Mouse (Mus musculus) WW6 (cell line): ENCODE measurements at regions not wholly inside any gene's neighbourhood (a gene's known extent, or its start where the extent isn't known, plus 50 kb on each side); places are given as distances from the start of the nearest gene placed in this dataset.
"Not testable (repeated sequence)": the region's sequence is repeated elsewhere in the genome, so short reads cannot be mapped to it uniquely, and the experiment has no call there.

Source experiments
- DNase-seq: peaks from one replicate; pipeline ENCODE4 v3.0.0-alpha.2; 2013; ENCODE audit warnings: low read depth, low spot score

DNA sequence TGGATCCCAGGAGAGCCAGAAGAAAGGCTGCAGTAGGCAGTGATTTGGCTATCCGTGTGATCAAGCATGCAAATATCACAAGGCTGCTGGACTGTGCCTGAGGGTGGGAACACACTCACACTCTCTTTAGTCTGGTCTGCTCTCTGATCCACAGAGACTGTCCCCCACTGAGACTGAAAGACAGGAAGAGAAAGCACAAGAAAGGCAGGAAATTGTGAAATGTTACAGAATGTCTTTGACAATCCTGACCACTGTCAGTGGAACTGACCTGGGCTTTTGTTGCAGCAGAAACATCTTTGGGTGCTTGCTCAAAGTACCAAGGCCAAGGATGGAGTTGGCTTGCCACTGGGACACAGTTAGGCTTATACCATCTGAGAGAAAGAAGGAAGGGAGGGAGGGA lies 52.3 kb upstream of the Gpd2 start:
- DNase-seq, result no peak

DNA sequence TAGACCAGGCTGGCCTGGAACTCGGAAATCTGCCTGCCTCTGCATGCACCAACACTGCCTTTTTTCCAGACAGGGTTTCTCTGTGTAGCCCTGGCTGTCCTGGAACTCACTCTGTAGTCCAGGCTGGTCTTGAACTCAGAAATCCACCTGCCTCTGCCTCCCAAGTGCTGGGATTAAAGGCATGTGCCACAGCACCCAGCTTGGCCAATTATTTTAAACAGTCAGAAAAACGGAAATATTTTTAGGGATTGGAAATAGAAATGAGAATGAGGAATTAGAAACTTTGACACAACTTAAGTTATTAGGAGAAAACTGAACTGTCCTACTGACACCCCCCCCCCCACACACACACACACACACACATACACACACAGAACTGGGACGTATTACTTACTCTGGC lies 54.3 kb upstream of the Gpd2 start:
- not testable (repeated sequence) for DNase-seq

DNA sequence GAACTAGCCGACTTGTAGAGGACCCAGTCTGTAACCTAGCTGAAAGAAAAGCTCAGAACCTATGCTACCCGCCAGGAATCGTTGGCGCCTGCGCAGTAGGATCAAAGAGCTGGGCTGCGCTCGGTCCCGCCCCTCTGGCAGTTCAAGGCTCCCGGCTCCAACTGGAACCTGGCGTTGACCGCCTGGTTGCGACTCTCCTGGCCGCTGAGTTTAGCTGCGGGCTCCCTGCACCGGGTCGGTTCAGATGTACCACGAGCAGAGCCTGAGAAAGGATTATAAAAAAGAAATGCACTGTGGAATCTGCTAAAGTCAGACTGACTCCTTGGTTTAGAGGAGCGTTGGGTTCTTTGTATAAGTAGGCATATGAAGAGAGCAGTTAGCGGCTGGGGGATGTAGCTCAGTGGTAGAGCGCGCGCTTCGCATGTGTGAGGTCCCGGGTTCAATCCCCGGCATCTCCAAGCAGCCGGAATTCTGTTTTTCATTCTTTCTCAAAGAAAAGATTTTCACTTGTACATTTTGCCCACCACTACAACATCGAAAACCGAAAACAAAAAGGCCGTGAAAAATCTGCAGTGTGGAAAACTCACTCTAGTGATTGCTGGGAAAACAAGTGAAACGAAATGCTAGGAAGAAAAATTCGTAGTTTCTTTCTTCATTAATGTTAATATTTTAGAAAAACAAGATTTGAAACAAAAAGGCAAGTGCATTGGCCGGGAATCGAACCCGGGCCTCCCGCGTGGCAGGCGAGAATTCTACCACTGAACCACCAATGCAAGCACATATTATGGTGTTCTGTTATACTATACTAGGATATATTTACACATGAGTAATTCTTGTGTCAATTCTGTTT lies 55.5 kb upstream of the Gpd2 start:
- peak; percentile 75 for DNase-seq

DNA sequence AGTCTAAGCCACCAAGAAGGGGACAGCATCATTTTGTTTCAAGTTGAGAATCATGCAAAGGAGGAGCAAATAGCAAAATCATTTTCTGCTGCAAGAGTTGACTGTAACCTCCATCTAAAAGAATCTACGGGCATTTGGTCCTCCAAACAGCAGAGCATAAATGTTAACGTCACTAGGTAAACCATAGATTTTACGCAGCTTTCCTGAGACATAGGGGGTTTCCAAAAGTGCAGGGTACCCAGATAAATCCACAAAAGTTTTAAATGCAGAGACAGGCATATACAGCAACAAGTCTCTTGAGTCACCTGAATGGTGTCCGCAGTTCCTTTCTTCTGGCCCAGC lies 56.1 kb upstream of the Gpd2 start:
- no peak for DNase-seq

DNA sequence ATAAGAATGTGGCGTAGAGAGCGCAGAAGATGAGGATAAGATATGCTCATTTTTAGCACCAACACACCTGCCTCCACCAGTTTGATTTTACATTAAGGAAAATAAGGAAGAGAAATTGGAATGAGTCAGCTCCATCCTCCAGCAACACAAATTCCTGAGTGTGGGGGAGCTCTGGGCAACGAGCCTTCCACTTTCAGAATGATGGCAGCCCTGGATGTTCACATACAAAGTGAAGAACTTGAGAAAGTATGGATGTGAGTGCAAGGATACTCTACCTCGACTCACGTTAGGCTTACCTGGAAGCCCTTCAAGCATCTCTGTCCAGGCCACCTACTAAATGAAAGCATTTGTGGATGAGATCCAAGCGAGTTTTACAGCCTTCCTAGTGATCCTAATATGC lies 54.3 kb upstream of the Nr4a2 start:
- no peak for DNase-seq

DNA sequence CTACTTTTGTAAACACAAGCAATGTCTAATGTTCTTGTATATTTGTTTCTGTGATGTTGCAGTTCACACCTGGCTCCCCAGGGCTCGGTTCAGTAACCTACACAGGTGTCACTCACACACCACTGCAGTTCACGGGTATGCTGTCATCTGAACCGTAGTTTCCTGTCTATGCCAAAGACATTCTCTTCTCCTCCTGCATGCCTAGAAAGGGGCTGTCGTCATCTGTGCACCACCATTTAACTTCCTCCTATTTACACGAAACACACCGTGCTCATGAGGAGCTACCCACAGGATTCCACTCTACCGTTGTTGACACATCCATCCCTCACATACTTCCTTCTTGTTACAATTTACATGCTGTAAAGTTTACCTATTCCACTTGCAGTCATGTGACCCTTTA lies 52.7 kb upstream of the Nr4a2 start:
- no peak for DNase-seq

DNA sequence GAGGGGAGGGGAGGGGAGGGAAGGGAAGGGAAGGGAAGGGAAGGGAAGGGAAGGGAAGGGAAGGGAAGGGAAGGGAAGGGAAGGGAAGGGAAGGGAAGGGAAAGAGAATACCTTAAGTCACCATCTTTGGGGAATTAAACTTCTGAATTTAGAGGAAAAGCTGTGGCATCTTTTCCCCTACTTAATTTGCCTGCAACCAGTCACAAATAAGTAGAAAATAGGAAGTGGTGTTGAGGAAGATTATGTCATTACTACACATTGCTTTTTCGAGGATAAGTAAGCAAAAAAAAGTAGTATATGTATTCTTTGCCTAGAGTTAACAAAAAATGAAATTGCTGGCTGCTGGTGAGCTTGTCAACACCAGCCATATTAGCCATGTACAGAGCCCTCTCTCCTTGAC lies 51.4 kb upstream of the Nr4a2 start:
- no peak for DNase-seq
